Mouse (Mus musculus): ENCODE data around the gene Dpp7.

The Dpp7 gene

DNA sequence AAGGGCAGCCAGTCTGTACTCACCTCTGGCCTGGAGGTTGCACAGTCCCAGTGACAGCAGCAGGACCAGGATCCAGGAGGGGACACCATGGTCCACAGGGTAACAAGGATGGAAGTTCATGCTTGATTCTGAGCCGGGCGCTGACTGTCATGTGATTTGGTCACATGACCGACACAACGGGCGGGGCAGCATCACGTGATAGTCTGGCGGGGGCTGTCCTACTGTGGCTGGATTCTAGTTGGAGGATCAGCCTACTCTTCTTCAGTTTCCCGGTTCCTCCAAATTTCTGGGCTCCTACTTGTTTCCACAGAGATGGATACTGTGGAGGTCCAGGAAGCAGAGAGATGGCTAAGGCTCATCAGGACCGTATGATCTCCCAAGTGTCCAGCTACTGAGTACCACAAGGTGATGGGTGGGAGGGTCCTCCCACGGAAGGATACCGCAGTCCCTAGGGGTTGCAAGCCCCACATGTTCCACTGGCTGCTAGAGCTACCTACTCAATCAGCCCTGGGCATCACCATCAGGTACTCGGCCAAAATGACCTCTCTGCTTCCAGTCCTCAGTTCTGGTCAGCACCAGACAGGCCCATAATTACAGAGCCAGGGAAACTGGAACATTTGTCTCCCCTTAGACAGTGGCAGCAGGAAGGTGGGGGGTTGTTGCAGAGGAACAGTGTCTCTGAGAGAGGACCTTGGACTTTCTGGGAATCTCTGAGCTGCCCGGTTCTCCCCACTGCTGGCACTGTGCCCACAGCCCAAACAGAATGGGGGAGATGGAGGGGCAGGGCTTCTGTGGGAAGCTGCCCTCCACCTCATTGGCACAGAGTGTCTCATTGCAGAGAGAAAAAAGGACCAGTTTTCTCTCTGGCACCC is at the start of gene Dpp7:
Gene Dpp7 (minus strand): TSS at position 152 of the 872 bp plus-strand sequence.
- DNase-seq (ENCODE audit: extremely low read depth, insufficient read length, low spot score): peak; percentile 76

DNA sequence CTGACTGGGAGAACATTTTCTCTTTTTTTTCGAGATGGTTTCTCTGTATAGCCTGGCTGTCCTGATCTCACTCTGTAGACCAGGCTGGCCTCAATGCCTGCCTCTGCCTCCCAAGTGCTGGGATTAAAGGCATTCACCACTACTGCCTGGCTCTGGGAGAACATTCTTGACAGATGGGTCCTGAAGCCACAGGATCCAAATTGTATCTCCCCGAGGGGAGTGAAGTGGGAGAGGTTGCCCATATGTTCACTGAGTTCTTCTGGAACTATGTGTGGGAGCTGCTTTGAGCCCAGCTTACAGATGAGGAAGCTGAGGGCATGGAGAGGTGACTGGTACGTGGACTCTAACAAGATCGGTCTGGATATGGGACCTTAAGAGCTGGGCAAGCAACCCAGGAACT is 47.8 kb upstream of the Dpp7 start:
- no peak for DNase-seq (ENCODE audit: extremely low read depth, insufficient read length, low spot score)

DNA sequence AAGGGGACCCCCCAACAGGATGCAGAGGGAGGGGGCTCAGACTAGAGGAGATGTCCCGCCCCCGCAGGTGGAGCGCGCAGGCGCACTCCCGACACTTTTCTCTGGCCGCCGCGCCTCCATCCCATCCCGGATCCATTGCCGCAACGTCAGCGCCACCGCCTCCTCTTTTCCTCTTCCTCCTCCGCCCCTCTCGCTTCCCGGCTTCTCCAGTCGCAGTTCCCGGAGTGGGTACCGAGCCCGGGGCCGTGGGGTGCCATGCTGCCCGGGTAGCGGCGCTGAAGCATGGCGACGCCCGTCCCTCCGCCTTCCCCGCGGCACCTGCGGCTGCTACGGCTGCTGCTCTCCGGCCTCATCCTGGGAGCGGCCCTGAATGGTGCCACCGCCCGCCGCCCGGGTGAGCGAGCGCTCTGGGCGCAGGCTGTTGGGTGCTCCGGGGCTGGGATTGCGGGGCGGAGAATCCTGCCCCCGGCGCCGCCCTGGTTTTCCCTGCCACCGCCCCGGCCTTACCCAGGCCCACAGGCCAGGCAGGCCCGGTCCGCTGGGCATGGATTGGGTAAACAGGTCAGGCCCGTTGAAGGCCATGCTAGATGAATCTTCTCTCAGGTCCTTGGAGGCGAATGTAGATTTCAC is 46.9 kb upstream of the Dpp7 start:
- peak; percentile 84 for DNase-seq (ENCODE audit: extremely low read depth, insufficient read length, low spot score)

DNA sequence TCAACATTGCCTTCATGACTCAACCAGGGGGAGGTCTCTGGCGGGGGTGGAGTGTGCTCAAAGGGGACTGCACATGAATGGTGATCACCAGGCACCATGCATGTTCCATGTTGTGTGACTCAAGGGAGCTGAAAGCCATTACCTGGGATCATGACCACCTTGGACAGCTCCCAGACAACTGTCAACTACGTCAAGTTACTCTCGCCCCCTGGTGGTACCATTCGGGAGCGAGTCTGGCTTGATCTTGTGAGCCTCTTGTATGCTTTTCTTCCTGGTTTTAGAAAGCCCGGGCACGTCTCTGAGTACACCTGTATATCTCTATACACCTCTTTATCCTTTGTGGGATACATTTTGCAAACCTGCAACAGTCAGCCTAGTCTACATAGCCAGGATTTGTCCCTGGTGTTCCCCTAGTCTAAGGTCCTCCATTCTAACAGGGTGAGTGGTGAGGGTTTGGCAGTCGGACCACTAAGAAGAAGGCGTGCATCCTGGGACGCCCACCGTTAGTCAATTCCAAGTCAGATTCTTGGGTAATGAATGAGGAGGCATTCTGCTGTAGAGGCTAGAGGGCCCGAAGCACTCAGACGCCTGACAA is 46.3 kb upstream of the Dpp7 start:
- DNase-seq (ENCODE audit: extremely low read depth, insufficient read length, low spot score): no peak

DNA sequence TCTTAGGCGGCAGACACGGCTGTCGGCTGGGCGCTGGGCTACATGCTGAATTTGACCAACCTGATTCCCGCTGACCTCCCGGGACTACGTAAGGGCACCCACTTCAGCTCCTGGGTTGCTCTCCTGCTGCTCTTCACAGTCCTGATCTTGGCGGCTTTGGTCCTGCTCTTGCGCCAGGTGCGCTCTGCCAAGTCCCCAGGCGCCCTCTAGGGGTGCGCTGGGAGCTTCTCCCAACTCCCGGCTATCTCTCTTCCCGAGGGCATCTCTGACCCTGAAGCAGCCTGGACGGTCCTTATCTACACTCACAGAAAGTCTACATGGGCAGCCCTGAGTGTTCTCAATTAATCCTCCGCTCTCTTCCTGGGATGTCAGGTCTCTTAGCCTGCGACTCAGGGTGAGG is 44.6 kb upstream of the Dpp7 start:
- DNase-seq (ENCODE audit: extremely low read depth, insufficient read length, low spot score): no peak

DNA sequence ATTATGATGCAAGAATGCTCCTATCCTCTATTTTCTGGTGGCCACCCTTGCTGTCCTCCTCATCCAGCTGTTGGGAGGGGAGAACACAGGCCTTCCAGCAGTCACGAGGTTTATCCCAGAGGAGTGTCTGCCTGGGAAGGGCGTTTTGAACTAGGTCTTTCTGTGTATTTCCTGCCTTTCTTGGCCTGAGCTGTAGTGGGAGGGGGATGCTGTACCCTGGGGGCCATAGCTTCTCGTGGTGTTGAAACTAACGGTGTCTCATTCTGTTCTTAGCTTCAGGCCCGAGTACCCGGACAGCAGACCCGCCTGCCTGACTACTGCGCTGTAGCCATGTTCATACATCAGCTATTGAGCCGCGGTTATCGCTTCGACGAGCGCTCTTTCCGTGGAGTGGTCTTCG is 44.1 kb upstream of the Dpp7 start:
- DNase-seq (ENCODE audit: extremely low read depth, insufficient read length, low spot score): no peak

DNA sequence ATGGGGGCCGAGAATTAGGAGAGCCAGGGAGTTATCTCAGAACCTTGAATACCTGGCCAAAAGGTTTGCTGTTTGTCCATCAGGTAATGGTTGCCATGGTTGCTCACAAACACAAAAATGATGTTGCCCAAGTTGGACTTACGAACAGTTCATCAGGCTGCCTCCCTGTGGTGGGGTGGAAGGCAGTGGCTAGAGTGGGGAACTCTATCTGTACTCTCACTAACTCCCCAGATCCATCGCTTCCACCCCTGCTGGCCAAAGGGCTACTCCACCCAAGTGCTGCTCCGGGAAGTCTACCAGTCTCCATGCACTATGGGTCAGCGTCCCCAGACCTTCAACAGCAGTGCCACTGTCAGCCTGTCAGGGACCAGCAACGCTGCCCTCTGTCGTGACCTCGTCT is 42.9 kb upstream of the Dpp7 start, which contains the start of gene Npdc1:
Gene Npdc1 (plus strand): TSS at position 301 of the 400 bp plus-strand sequence.
- DNase-seq (ENCODE audit: extremely low read depth, insufficient read length, low spot score): no peak

DNA sequence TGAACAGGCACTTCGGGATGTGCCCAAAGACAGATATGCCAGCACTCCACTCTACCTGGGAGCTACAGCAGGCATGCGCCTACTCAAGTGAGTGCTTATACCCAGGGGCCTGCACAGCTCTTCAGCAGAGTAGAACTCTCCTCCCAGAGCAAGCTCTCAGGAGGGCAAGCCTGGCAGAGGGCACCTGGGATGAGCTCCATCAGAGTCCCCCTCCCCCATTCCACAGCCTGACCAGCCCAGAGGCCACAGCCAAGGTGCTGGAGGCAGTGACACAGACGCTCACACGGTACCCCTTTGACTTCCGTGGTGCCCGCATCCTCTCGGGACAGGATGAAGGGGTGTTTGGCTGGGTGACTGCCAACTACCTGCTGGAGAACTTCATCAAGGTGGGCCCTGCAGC is 41.9 kb upstream of the Dpp7 start:
- DNase-seq (ENCODE audit: extremely low read depth, insufficient read length, low spot score): no peak

DNA sequence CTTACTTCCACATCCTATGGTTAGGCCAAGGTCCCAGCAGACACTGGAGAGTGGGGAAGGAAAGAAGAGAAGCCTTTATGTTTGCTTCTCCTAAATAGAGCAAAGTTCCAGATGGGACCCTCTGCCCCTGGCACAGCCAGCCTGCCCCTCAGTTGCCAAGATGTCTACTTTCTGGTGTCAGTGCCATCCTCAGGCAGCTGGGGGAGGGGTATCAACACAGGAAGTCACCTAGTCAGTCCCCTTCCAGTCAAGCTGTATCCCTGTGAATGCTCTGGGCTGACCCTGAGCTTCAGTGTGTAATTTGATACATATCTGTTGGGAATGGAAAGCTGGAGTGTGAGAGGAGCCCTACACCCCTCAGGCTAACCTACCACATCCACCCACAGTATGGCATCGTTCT is 40.9 kb upstream of the Dpp7 start:
- DNase-seq (ENCODE audit: extremely low read depth, insufficient read length, low spot score): no peak

DNA sequence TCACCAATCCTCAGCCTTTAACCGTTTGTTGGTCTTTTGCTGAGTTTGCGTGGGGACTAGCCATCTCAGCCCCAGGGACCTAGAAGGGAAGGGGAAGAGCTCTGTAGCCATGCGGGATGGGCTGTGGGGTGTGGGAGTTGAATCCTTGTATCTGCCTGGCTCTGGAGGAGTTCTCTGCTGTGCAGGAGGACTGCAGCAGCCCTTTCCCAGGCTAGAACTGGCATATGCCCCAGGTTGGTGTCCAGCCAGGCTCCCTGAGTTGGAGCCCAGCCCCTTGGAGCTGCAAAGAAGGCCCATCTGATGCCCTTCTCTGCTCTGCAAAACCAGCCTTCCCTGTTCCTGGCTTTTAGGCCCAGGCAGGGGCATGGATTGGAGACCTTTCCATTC is 40.4 kb upstream of the Dpp7 start:
- DNase-seq (ENCODE audit: extremely low read depth, insufficient read length, low spot score): no peak

DNA sequence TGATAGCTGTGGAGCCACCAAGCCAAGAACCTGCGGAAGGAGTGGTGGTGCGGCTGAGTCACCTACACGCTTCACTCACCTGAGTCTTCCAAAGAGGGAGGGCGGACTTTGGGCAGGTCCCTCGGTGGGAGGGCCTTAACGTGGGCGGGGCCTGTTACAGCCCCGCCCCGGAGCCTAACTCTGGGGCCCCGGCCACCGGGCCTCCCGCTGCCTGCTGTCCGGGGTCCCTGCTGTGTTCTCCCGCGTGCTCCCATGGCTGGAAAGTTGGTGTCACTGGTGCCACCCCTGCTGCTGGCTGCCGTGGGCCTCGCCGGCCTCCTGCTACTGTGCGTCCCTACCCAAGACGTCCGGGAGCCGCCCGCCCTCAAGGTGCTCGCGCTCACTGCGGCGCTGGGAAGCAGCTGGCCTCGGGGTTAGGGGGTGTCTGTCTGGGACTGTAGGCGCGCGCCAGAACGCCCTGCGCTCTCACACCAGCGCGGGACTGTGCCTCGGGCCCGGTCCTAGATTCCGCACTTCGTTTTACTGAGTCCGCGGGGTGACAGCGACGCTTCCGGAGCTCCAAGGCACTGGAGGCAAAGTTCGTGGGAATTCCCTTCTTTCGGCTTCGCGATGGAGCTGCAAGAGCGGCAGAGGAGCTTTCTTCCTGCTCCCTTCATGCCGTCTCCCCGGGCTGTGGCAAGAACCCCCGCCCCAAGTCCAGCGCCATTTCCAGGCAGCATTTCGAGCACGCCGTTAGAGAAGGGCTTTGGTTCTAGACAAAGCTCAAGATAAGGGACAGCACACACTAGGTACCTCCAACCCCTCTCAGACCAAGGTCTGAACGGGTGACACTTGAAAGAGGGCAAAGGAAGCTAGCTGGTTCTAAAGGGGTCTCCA is 39.8 kb upstream of the Dpp7 start, which contains the start of gene Entpd2:
Gene Entpd2 (plus strand): TSS at position 154 of the 876 bp plus-strand sequence.
- no peak for DNase-seq (ENCODE audit: extremely low read depth, insufficient read length, low spot score)

DNA sequence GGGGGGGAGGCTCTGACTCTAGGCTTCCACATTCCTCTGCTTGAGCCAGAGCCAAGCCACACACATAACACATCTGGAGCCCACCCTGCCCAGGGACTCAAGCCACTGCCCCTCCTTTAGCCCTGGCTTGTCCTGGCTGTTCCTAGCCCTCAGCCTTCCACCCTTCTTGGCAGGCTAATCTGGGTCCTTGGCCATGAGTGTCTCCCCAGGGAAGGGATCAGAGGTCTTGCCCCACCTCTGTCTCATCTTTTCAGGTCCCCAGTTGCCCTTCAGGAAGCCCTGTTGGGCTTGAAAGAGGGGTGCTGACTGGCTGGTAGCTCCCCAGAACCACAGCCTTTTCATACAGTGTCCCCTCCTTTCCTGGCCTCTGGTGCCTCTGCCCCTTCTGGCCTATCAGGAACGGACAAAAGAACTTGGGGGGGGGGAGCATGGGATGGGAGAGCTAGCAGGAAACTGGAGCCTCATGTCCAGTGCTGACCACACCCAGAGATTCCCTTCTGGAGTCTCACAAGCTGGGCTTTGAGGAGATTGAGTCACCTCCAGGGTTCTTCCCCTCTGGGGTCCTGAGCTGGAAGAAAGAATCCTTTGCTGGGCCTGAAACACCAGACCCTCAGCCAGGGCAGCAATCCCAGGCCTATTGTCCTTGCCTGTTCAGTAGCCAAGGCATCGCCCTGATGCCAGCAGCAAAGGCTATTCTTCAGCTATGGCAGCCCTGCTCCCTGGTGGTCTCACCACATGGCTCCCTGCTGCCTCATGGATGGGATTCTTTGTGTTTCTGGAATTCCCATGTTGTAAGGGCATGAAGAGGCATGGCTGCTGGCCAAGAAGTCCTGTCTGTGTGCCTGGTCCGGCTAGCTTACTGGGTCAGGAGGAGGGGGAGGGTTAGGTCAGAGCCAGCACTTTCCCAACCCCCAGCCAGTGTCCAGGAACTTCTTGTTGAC is 38.4 kb upstream of the Dpp7 start:
- DNase-seq (ENCODE audit: extremely low read depth, insufficient read length, low spot score): peak; percentile 46

DNA sequence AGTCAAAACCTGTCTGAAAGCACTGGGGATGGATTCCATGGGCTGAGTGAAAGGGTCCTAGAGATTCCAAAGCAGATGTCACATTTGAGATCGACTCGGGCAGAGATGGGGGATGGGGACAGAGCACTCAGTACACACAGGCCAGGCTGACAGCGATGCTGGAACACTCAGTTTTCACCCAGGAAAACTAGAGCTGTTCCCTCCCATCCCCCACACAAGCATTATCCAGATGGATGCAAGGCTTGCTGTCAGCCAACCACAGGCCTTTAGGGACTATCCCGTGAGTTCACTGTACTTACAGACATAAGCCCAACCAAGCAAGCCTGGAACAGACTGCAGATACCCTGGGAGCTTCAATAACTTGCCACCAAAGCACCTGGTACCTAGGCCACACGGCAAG is 35.1 kb upstream of the Dpp7 start:
- DNase-seq (ENCODE audit: extremely low read depth, insufficient read length, low spot score): no peak

DNA sequence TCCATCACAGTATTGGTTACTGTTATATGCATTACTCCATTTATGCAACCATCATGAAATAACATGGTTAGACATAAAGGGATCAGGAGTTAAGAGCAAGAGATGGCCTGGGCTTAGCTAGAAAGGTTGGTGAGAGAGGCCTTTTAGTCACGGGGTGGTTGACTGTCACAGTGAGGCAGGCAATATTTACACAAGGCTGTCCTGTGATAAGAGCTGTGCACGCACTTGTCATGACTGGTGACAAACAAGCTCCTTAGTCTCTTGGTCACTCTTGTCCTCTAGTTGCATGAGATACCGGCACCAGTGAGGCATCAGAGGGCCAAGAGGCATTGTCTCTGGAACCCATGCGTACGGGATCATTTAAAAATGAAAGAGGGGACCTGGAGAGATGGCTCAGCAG is 28.3 kb upstream of the Dpp7 start:
- no peak for DNase-seq (ENCODE audit: extremely low read depth, insufficient read length, low spot score)

DNA sequence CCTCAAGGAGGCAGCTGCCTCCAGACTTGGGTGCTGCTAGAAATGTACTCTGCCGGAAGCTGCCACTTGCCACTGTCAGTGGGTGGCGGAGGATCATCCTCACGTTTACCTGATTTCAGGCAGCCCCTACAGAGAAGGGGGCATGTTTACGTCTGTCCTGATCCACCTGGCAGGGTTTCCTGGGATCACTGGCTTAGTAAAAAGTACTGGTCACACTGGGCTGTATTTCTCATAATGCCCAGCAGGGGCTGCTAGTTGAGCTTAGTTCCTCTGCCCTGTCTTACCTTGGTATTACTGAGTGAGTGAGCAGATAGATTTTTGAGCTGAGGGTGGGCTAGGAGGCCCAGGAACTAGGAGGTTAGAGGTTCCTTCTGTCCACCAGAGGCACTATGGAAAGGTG is 20.4 kb upstream of the Dpp7 start:
- no peak for DNase-seq (ENCODE audit: extremely low read depth, insufficient read length, low spot score)

DNA sequence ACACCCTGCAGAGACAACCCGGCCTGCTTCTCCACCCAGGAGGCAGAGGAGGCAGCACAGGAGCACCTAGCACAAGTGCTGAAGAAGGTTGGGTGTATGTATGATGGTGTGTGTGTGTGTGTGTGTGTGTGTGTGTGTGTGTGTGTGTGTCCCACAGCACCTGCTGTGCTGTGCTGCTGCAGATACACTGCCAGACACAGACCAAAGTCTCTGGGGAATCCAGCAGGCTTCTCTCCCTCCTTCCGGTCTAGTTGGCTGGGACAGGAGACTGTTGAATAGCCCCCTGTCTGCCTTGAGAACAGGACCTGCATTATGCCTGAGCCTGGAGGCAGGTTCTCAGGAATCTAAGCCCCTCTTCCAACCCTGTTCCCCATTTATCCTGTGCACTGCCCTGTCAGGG is 17.3 kb upstream of the Dpp7 start:
- no peak for DNase-seq (ENCODE audit: extremely low read depth, insufficient read length, low spot score)

DNA sequence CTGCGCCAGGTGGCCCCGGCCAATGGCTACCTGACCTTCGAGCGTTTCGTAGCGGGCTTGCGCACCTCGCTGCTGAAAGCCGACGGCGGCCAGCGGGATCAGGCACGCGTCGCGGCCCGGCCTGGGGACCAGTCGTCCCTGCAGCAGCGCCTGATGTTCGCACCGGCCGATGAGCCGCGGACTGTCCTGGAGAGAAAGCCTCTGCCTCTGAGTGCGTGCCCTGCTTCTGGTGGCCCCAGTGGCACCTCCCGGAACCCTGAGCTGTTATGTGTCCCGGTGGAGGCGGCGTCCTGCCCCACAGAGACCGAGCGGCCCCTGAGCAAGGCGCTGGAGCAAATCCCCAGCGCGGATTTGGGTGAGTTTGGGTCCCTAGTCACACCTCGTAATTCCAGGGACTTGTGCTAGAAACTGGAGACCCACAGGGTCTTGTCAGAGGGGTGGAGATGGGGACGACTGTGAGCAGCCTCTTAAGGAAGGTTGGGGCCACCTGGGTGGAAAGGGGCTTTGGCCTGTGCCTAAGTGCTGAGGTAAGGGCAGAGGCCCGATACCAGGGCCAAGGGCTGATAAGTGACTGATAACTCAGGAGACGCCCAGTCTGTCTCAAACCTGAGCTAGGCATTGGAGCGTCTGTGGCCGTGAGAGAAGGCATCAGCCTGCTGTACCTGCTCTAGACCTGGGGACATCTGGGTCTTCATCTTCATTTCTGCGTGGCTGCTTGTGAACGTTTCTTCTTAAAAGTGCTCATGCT is 16.7 kb upstream of the Dpp7 start:
- DNase-seq (ENCODE audit: extremely low read depth, insufficient read length, low spot score): no peak

DNA sequence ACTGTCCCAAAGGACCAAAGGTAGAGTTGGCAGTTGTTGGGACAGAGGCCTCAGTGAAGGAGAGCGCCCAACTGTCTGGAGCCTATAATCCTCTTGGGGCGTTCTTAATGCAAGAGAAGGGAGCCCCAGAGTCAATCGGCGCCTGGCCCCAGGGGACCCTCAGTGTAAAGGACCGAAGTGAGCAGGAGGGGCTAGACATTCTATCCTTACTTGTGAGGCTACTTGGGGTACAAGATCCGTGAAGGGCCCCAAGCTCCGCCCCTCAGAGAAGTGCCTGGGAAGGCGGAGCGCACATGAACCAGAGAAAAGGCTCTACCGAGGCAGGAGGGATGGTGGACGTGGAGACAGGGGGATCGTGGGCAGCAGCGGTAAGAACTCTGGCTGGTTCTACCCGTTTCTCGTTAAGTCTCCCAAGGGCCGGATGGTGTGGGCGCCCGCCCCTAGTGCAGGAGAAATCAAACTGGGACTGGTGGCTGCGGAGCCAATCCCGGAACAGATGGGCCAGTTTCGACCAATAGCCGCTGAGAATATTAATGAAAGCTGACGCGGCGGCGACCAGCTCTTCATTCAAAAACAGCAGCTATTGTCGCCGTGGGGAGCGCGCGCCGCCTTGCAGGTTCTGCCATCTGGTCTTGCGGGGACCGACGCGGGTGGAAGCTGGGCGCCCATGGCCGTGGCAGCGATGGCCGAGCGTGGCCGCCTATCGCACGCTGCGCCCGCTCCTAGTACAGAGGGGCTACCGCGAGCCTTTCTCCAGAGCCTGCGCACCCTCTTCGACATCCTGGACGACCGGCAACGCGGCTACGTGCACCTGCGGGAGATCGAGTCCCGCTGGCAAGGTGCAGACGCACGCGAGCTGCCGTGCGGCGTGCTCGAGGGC is 15.8 kb upstream of the Dpp7 start, which contains the start of gene Sapcd2:
Gene Sapcd2 (plus strand): TSS at position 558 of the 880 bp plus-strand sequence.
- peak; percentile 88 for DNase-seq (ENCODE audit: extremely low read depth, insufficient read length, low spot score)

Data from 3134 (cell line).